Mouse (Mus musculus) adrenal gland, adult 10 weeks (tissue): ENCODE measurements around the gene Trim66. TPM values are rescaled to one million over a fixed set of nuclear protein-coding genes. Genes with fewer than 3 reads are reported as not detected.

ENCODE experiments used
- polyA plus RNA-seq: library from polyadenylated mRNA; stranded (reverse); fragments of 350-450 nt; fragmentation: Illumina TruSeq; extraction: RNeasy Lipid Tissue Mini Kit (QIAGEN cat#74804); gene quantifications from one replicate; pipeline ENCODE4 v1.2.3, GENCODE M21; 2014; ENCODE audit warnings: low read depth, low replicate concordance

Trim66 gene
- 0.06 TPM for polyA plus RNA-seq

GRCm38 (mm10) chr7:109508034-109508433, at the start of gene Trim66:
Gene Trim66, minus strand, starts transcription at chr7:109508134.

GRCm38 (mm10) chr7:109518838-109519696, 11.1 kb upstream of the Trim66 start, which contains the start of gene Rpl27a:
Gene Rpl27a, plus strand, starts transcription at chr7:109519147.

GRCm38 (mm10) chr7:109438781-109439591, 68.9 kb downstream of the Trim66 start, which contains the start of gene Stk33:
Gene Stk33, minus strand, starts transcription at chr7:109439081.

Other genes starting within 250 kb of the Trim66 start
- 2.5 TPM for gene Stk33, start 69.1 kb downstream of the Trim66 start, polyA plus RNA-seq
- 145 TPM for gene Rpl27a, start 11.0 kb upstream of the Trim66 start, polyA plus RNA-seq
- gene St5, start 195.5 kb upstream of the Trim66 start, polyA plus RNA-seq: 35.7 TPM
- 33.3 TPM for gene Akip1, start 195.6 kb upstream of the Trim66 start, polyA plus RNA-seq
- not detected for gene BC051019, start 215.7 kb upstream of the Trim66 start, polyA plus RNA-seq
- gene Ascl3, start 223.6 kb upstream of the Trim66 start, polyA plus RNA-seq: not detected
- 128 TPM for gene Tmem9b, start 244.7 kb upstream of the Trim66 start, polyA plus RNA-seq